Mouse (Mus musculus): ENCODE measurements around the gene Mest. TPM values are rescaled to one million over a fixed set of nuclear protein-coding genes. Genes with fewer than 3 reads are reported as not detected.
A peak's percentile ranks its signal among the peaks of the same experiment; 100 is the strongest.

Gene Mest
- total RNA-seq, 2 experiments from 2014 or later = 835 to 1,053 TPM

GRCm38 (mm10) chr6:30737548-30738463, 14.5 kb downstream of the Mest start:
- DNase-seq (ENCODE audit: low spot score in 2 of 2) = peak; percentile 75 to 86

GRCm38 (mm10) chr6:30738464-30739006, 15.2 kb downstream of the Mest start:
- DNase-seq (ENCODE audit: low spot score in 2 of 2) = no peak

- DNase-seq (ENCODE audit: low spot score in 2 of 2) = no peak
Measured at GRCm38 (mm10) chr6:30739177-30739747, 15.9 kb downstream of the Mest start.

- DNase-seq (ENCODE audit: low spot score in 2 of 2) = no peak
Measured at GRCm38 (mm10) chr6:30744846-30745245, 21.5 kb downstream of the Mest start.

GRCm38 (mm10) chr6:30745591-30745990, 22.2 kb downstream of the Mest start:
- DNase-seq (ENCODE audit: low spot score in 2 of 2) = no peak

GRCm38 (mm10) chr6:30747631-30748357, 24.4 kb downstream of the Mest start:
- DNase-seq (ENCODE audit: low spot score in 2 of 2) = no peak

GRCm38 (mm10) chr6:30748358-30748910, 25.1 kb downstream of the Mest start:
- no peak for DNase-seq (ENCODE audit: low spot score in 2 of 2)

- no peak for DNase-seq (ENCODE audit: low spot score in 2 of 2)
Measured at GRCm38 (mm10) chr6:30749042-30749689, 25.8 kb downstream of the Mest start.

- DNase-seq (ENCODE audit: low spot score in 2 of 2) = no peak
Measured at GRCm38 (mm10) chr6:30749892-30750291, 26.5 kb downstream of the Mest start.

GRCm38 (mm10) chr6:30750482-30750881, 27.1 kb downstream of the Mest start:
- DNase-seq (ENCODE audit: low spot score in 2 of 2) = no peak

- no peak for DNase-seq (ENCODE audit: low spot score in 2 of 2)
Measured at GRCm38 (mm10) chr6:30751209-30751608, 27.9 kb downstream of the Mest start.

Small RNAs within 50 kb of the gene (microRNA-seq; reads per million reads assigned to microRNA genes)
- gene Mir335 = 49,265 reads per million, percentile 98 among the genes with 10 or more reads in this experiment

Other genes starting within 250 kb of the Mest start
- gene Tmem209, start 213.8 kb upstream of the Mest start, total RNA-seq (2021) = 10 to 100 TPM; 15.7 to 16.4 TPM
- under 1 TPM; 0.49 to 0.74 TPM for gene Ssmem1, start 213.7 kb upstream of the Mest start, total RNA-seq (2021)
- 1 to 10 TPM; 4.2 to 4.4 TPM for gene Cpa2, start 182.0 kb upstream of the Mest start, total RNA-seq (2021)
- 1 to 10 TPM; 1.7 to 2.0 TPM for gene Cpa4, start 155.2 kb upstream of the Mest start, total RNA-seq (2021)
- 1 to 10 TPM; 1.6 to 1.9 TPM for gene Cpa5, start 112.5 kb upstream of the Mest start, total RNA-seq (2021)
- gene Cpa1, start 84.3 kb upstream of the Mest start, total RNA-seq (2021) = under 1 TPM; 0.44 to 0.64 TPM
- 10 to 100 TPM; 22.2 to 23.0 TPM for gene Cep41, start 29.8 kb upstream of the Mest start, total RNA-seq (2021)
- 10 to 100 TPM; 43.7 to 44.4 TPM for gene Copg2, start 173.2 kb downstream of the Mest start, total RNA-seq (2021)
- gene Tsga13, start 192.0 kb downstream of the Mest start, total RNA-seq (2021) = under 1 TPM; 0.52 to 0.96 TPM
- 10 to 100 TPM; 13.4 TPM for gene Klf14, start 235.5 kb downstream of the Mest start, total RNA-seq (2021)

Measured in gastrocnemius, postnatal 4 days (tissue).